Mouse (Mus musculus): ENCODE results near the gene Chml. TPM values are rescaled to one million over a fixed set of nuclear protein-coding genes. Genes with fewer than 3 reads are reported as not detected.

Gene Chml
- polyA plus RNA-seq, 1 experiment = 7.5 TPM

DNA sequence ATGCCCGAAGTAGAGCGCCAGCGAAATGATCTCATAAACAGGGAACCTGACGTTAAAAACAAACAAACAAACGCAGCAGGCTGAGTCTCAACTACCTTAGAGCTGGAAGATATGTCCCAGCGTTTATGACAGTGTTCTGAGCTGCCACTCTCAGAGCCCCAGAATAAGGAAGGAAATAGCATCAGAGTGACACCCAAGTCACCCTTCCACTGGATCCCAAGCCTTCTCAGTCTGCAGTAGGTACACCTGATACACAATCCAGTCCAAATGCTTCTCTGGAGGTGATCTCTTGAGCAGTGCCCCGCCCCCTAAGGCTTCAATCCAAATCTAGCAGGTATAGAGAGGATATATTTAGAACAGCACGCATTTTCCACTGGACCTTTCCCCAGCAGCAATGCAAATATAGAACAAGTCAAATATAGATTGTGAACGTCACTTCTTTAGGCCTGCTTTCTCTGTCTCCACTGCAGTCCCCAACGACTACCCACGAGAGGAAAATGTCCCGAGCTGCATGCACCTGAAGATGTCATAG is 794 bp upstream of the Chml start:
- Histone ChIP-seq H3K4me3 (replicated peaks) (peak overlapping the region; percentile 99), H3K36me3 (replicated peaks; ENCODE audit: low read length) (peaks cover 1% of the 10 kb centered on the region), H3K27me3 (replicated peaks) (peaks cover 1% of the 10 kb centered on the region), H3K4me1 (peaks cover 39% of the 10 kb centered on the region), H3K9me3 (no peaks in the 10 kb centered on the region)
- TF ChIP-seq GATA1 (IDR thresholded peaks at IDR 0.05; ENCODE audit: borderline replicate concordance, low read length) = no peak
- TF ChIP-seq FLI1 (IDR thresholded peaks at IDR 0.05; ENCODE audit: low read length) = no peak

DNA sequence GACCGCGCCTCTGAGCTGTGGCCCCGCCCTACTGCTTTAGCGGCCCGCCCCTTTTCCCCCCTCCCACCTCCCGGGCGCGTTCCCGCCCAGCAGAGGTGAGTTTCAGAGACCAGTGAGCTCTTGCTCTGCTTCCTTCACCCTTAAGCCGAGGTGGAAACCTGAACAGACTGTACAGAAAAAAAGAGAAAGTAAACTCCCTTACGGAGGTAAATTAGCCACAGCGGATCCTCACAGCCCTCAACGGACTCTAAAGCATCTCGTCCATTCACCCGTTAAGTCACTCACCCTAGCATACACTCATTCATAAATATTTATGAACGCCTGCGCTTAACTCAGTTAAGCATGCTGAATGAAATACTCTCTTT is 278 bp upstream of the Chml start:
- H3K9me3 ChIP-seq = no peaks in the 10 kb centered on the region
- peaks cover 6% of the 10 kb centered on the region for H3K36me3 ChIP-seq (replicated peaks; ENCODE audit: low read length)
- peaks cover 1% of the 10 kb centered on the region for H3K27me3 ChIP-seq (replicated peaks)
- no peak for TF ChIP-seq FLI1 (IDR thresholded peaks at IDR 0.05; ENCODE audit: low read length)
- TF ChIP-seq GATA1 (IDR thresholded peaks at IDR 0.05; ENCODE audit: borderline replicate concordance, low read length) = no peak
- H3K4me1 ChIP-seq = peaks cover 39% of the 10 kb centered on the region
- peak overlapping the region; percentile 99 for H3K4me3 ChIP-seq (replicated peaks)

DNA sequence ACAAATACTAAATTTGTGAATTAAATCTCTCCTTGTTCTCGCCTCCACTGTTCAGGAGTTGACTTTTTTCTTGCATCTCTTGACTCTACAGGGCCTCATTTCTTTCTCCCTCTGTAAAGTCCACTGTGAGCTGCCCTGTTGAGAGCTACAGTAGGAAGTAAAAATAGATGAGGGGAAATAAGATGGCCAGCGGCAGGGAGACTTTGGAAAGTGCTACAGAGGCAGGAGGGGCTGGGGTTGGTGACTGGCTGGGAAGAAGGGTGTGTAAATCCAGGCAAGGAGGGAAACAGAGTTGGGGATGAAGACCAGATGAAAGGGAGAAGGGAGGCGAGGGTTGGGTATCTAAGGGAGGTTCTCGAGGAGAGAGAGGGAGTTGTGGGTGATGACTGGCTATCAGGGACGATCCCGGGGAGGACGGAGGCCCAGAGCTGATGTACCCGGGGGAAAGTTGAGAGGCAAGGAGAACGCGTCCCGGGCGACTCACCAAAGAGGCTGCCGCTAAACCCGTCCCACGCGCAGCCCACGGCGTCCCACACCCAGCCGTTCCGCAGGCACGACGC is 935 bp downstream of the Chml start:
- H3K36me3 ChIP-seq (replicated peaks; ENCODE audit: low read length) = peaks cover 18% of the 10 kb centered on the region
- peaks cover 39% of the 10 kb centered on the region for H3K4me1 ChIP-seq
- H3K9me3 ChIP-seq = no peaks in the 10 kb centered on the region
- peak overlapping the region; percentile 99 for H3K4me3 ChIP-seq (replicated peaks)
- TF ChIP-seq GATA1 (IDR thresholded peaks at IDR 0.05; ENCODE audit: borderline replicate concordance, low read length) (no peak), FLI1 (IDR thresholded peaks at IDR 0.05; ENCODE audit: low read length) (no peak)
- H3K27me3 ChIP-seq (replicated peaks) = no peaks in the 10 kb centered on the region

DNA sequence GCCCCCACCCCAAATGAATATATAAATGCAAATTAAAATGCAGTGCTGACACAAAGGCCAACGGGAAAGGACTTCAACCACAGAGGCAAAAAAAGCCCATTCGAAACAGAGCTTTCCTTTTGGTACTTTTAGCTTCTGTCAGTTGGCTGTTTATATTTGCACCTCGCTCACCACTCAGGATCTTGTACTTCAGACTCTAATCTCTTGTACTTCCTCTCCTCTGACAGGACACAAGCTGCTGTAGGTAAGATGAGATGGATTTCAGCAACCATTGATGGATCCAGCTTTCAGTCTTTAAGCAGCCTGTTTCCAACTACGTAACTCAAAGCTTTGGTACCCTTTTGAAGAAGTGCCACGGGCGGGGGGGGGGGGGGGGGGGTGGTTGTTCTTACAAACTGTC is 11.7 kb downstream of the Chml start:
- no peak for TF ChIP-seq GATA1 (IDR thresholded peaks at IDR 0.05; ENCODE audit: borderline replicate concordance, low read length)
- no peak for TF ChIP-seq FLI1 (IDR thresholded peaks at IDR 0.05; ENCODE audit: low read length)
- no peaks in the 10 kb centered on the region for H3K9me3 ChIP-seq
- peaks cover 11% of the 10 kb centered on the region for H3K36me3 ChIP-seq (replicated peaks; ENCODE audit: low read length)
- no peaks in the 10 kb centered on the region for H3K27me3 ChIP-seq (replicated peaks)
- H3K4me3 ChIP-seq (replicated peaks) = no peak overlapping the region
- H3K4me1 ChIP-seq = peaks cover 3% of the 10 kb centered on the region

DNA sequence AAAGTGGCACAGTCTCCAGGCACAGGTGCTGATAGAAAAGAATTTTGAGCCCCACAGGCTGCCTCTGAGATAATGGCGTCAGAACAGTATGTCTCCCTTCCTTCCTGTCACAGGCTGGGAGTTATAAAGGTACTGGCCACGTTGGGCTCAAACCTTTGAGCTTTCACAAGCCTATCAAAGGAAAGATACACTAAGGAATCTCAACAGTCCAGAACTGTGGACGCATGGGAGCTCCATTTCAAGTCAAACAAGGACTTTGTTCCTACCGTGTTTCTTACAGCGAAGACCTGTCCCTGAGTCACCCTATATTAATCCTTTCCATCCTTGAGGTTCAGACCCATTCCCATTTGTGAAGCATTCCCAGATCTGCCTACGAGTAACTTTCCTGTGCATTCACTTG is 15.2 kb downstream of the Chml start:
- Histone ChIP-seq H3K36me3 (replicated peaks; ENCODE audit: low read length) (peaks cover 5% of the 10 kb centered on the region), H3K9me3 (no peaks in the 10 kb centered on the region), H3K4me1 (peaks cover 12% of the 10 kb centered on the region), H3K4me3 (replicated peaks) (no peak overlapping the region), H3K27me3 (replicated peaks) (no peaks in the 10 kb centered on the region)
- TF ChIP-seq FLI1 (IDR thresholded peaks at IDR 0.05; ENCODE audit: low read length) = no peak
- TF ChIP-seq GATA1 (IDR thresholded peaks at IDR 0.05; ENCODE audit: borderline replicate concordance, low read length) = no peak

DNA sequence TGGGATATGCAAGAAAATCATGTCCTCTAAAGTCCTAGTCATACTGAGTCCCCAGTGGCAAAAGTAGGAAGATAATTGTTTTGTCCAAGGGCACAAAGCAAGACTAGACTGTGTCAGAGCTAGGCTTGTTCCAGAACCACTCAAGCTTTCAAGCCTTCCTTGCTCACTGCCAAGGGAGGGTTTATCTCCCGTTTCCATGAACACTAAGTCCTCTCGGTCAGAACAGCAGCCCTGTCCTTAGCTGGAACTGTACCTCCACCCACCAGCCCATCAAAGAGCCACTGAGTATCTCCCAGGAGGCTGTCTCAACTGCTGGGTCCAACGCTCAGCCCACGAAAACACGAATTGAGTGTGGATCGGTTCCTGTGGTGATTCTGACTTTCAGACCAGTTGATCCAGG is 17.6 kb downstream of the Chml start:
- Histone ChIP-seq H3K27me3 (replicated peaks) (no peaks in the 10 kb centered on the region), H3K4me3 (replicated peaks) (no peak overlapping the region)

DNA sequence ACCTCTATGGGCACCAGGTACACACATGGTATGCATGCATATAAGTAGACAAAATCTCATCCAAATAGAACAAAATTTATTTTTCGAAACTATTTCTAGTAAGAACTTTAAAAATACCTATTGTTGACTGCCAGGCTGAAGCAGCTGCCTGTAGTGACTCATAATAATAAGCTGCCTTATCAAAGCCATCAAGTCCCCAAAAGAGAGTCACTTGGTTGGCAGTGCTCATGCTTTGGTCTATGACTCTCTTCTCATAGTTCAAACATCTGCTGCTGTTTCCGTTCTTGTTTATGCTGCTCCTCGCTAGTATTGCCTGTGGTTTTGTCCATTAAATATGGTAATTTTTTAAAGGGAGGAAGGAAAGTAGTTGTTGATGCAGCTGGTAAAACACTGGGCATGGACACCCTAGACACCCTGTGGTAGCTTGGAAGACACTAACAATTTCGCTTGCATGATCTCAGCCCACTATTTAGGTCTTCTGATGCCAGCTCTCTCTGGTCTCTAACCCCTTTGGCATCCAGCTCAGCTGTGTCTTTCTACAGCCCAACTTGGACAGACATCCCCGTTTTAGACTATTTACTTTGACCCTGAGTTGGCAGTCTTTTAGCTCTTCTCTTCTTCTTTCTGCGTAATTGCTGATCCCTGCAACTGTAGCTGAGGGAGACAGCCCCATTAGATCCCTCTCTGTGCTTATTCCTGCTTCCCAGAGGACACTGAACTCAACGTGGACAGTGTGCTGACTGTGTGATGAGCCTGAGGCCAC is 19.0 kb downstream of the Chml start:
- TF ChIP-seq GATA1 (IDR thresholded peaks at IDR 0.05; ENCODE audit: borderline replicate concordance, low read length) (no peak), FLI1 (IDR thresholded peaks at IDR 0.05; ENCODE audit: low read length) (no peak)
- H3K4me3 ChIP-seq (replicated peaks) = no peak overlapping the region
- H3K36me3 ChIP-seq (replicated peaks; ENCODE audit: low read length) = no peaks in the 10 kb centered on the region
- H3K4me1 ChIP-seq = peaks cover 15% of the 10 kb centered on the region
- no peaks in the 10 kb centered on the region for H3K27me3 ChIP-seq (replicated peaks)
- no peaks in the 10 kb centered on the region for H3K9me3 ChIP-seq

More for the DNA sequence above, 17.6 kb downstream of the Chml start:
- H3K9me3 ChIP-seq = no peaks in the 10 kb centered on the region
- H3K4me1 ChIP-seq = peaks cover 15% of the 10 kb centered on the region
- H3K36me3 ChIP-seq (replicated peaks; ENCODE audit: low read length) = no peaks in the 10 kb centered on the region
- no peak for TF ChIP-seq FLI1 (IDR thresholded peaks at IDR 0.05; ENCODE audit: low read length)

DNA sequence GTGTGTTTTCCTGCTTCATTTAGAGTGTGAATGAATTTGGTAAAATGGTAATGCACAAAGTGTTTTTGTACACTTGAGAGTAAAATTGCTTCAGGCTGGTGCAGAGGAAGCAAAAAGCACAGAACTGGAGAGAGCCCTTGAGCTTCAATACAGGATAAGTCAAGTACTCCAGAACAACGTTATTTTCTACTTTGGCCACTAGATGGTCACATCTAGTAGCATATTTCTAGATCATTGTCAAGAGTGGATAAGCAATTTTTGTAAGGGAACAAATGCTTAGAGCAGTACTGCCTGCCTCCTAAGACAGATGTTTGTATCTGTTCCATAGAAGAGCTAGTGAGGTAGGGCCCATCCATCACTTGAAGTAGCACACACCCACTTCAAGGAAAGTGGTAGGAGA is 21.1 kb downstream of the Chml start:
- H3K27me3 ChIP-seq (replicated peaks) = no peaks in the 10 kb centered on the region
- TF ChIP-seq FLI1 (IDR thresholded peaks at IDR 0.05; ENCODE audit: low read length) = no peak
- no peak for TF ChIP-seq GATA1 (IDR thresholded peaks at IDR 0.05; ENCODE audit: borderline replicate concordance, low read length)
- H3K36me3 ChIP-seq (replicated peaks; ENCODE audit: low read length) = no peaks in the 10 kb centered on the region
- no peak overlapping the region for H3K4me3 ChIP-seq (replicated peaks)
- no peaks in the 10 kb centered on the region for H3K9me3 ChIP-seq
- H3K4me1 ChIP-seq = peaks cover 15% of the 10 kb centered on the region

DNA sequence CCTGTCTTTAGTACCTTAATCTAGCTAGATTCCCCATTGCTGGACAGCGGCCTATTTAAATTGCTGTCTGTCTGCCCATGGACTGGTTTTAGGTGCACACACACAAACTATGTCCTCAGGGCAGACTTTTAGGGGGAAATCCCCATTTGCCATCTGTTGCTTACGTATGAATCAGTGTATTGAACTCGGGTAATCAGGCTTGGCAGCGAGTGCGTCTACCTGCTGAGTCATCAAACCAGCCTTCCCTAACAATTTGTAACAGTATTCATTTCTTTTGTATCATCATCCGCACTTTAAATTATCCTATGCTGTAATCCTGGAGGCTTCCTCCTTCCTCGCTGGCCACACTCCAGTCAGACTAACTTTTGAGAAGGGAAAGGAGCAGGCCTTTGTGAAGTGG is 22.7 kb downstream of the Chml start:
- Histone ChIP-seq H3K27me3 (replicated peaks) (no peaks in the 10 kb centered on the region), H3K9me3 (no peaks in the 10 kb centered on the region), H3K36me3 (replicated peaks; ENCODE audit: low read length) (no peaks in the 10 kb centered on the region), H3K4me1 (peaks cover 5% of the 10 kb centered on the region), H3K4me3 (replicated peaks) (no peak overlapping the region)
- TF ChIP-seq FLI1 (IDR thresholded peaks at IDR 0.05; ENCODE audit: low read length) (no peak), GATA1 (IDR thresholded peaks at IDR 0.05; ENCODE audit: borderline replicate concordance, low read length) (no peak)

DNA sequence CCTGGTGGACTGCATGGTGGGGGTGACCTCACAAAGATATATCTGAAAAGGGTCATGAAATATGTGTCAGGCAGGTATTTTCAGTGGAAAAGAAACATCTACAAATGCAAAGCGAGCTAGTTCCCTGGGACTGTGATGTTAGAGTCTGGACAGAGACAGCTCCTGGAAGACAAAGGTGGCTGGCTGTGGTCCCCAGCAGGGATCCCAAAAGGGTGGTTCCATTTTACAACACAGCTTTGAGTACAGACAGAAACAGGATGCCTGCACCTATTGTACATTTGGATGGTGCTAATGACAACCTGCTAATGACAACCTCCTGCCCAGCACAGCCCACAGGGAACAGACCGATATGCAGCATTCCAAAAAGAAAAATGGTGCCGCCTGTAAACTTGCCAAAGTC is 23.2 kb downstream of the Chml start:
- Histone ChIP-seq H3K27me3 (replicated peaks) (no peaks in the 10 kb centered on the region), H3K9me3 (no peaks in the 10 kb centered on the region), H3K4me1 (peaks cover 3% of the 10 kb centered on the region; the same call in 1 of the 2 replicates), H3K36me3 (replicated peaks; ENCODE audit: low read length) (no peaks in the 10 kb centered on the region), H3K4me3 (replicated peaks) (no peak overlapping the region)
- no peak for TF ChIP-seq FLI1 (IDR thresholded peaks at IDR 0.05; ENCODE audit: low read length)
- no peak for TF ChIP-seq GATA1 (IDR thresholded peaks at IDR 0.05; ENCODE audit: borderline replicate concordance, low read length)
